Mouse (Mus musculus) midbrain, embryonic 12.5 days (tissue): Measurements from ENCODE around the gene Hlf. TPM values are rescaled to one million over a fixed set of nuclear protein-coding genes. Genes with fewer than 3 reads are reported as not detected.

Experiments
- ATAC-seq: fragments of 200-750 bp; cut with Nextera tagmentation; 2 replicates; pipeline ENCODE4 v1.8.0; 2017; ENCODE audit warnings: low read depth, moderate TSS enrichment, moderate library complexity; ENCODE audit not compliant: low FRiP score
- H3K27ac ChIP-seq: fragments of 300-500 bp; sonication (generic); replicated peaks from 2 replicates; pipeline ENCODE4 v1.5.1; 2016; ENCODE audit warnings: mild to moderate bottlenecking
- H3K27me3 ChIP-seq: fragments of 300-500 bp; sonication (generic); 2 replicates; pipeline ENCODE4 v1.6.1; 2016; ENCODE audit warnings: mild to moderate bottlenecking
- H3K36me3 ChIP-seq: fragments of 300-500 bp; sonication (generic); 2 replicates; pipeline ENCODE4 v1.6.1; 2016
- H3K4me1 ChIP-seq: fragments of 300-500 bp; sonication (generic); 2 replicates; pipeline ENCODE4 v1.6.1; 2016
- H3K4me2 ChIP-seq: fragments of 300-500 bp; sonication (generic); replicated peaks from 2 replicates; pipeline ENCODE4 v1.6.1; 2016; ENCODE audit warnings: mild to moderate bottlenecking, moderate library complexity
- H3K4me3 ChIP-seq: fragments of 300-500 bp; sonication (generic); 2 replicates; pipeline ENCODE4 v1.5.1; 2016; ENCODE audit warnings: mild to moderate bottlenecking
- H3K9ac ChIP-seq: fragments of 300-500 bp; sonication (generic); replicated peaks from 2 replicates; pipeline ENCODE4 v1.6.1; 2016; ENCODE audit warnings: mild to moderate bottlenecking, moderate library complexity
- H3K9me3 ChIP-seq: fragments of 300-500 bp; sonication (generic); 2 replicates; pipeline ENCODE4 v1.6.1; 2016; ENCODE audit warnings: mild to moderate bottlenecking
- WGBS: fragments of 180-500 bp; shearing (Covaris S2); methylation state at CpG from one replicate; pipeline ENCODE4 v1.1.7; 2016; 5-methylcytosine and 5-hydroxymethylcytosine counted together
- polyA plus RNA-seq: library from polyadenylated mRNA; unstranded; fragments of >200 nt; fragmentation: Nextera tagmentation; extraction: Ambion mirVana; gene quantifications from 2 replicates; pipeline ENCODE4 v1.2.1, GENCODE M21; 2016

Gene Hlf
- polyA plus RNA-seq, 1 experiment from 2014 or later: 5.3 TPM

- Histone ChIP-seq H3K4me3 (no peak overlapping the region), H3K9ac (no peak overlapping the region), H3K27me3 (no peaks in the 10 kb centered on the region), H3K36me3 (no peaks in the 10 kb centered on the region), H3K27ac (no peak overlapping the region), H3K4me1 (no peaks in the 10 kb centered on the region), H3K4me2 (no peak overlapping the region), H3K9me3 (no peaks in the 10 kb centered on the region)
- WGBS: 66% methylated on average over 1 of the region's 1 CpGs
- no peak for ATAC-seq
Measured at GRCm38 (mm10) chr11:90326836-90327235, 63.9 kb downstream of the Hlf start.

DNA sequence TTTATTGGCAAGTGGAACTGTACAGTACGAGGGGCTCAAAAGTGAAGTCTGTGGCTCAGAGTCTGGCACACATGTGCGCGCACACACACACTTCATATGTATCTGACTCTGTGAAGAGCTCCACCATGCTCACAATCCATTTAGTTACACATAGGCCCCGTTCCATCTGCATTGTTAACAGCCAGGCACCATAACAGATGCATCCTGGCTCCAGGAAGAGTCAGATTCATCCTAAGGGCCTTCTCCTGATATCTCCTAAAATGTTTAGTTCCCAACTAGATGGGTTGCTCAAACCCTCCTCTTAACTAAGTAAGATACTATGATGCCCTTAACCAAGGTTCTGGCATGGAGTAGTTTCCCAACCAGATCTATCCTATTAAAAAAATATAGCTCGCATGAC lies 64.5 kb downstream of the Hlf start:
- no peak overlapping the region for H3K4me3 ChIP-seq
- WGBS: 94% methylated on average over 5 of the region's 5 CpGs
- H3K9me3 ChIP-seq: no peaks in the 10 kb centered on the region
- no peak overlapping the region for H3K4me2 ChIP-seq
- H3K9ac ChIP-seq: no peak overlapping the region
- no peak for ATAC-seq
- no peaks in the 10 kb centered on the region for H3K27me3 ChIP-seq
- H3K36me3 ChIP-seq: no peaks in the 10 kb centered on the region
- H3K27ac ChIP-seq: no peak overlapping the region
- no peaks in the 10 kb centered on the region for H3K4me1 ChIP-seq

DNA sequence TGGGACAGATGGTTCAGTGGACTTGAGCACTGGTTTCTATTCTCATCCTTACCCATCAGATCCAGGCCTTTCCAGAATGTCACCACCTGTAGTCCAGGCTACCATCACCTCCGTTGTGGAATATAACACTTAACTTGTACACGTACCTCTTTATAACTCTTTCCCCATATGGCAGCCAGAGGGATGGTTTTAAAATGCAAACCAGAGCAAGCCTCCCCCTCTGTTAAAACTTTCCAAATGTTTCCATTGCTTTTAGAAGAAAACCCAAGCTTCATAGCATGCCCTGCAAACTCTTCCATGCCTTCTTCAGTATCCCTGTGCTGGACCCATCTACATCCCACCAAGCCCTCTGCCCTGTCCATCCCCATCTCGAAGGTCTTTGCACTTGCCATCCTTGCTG lies 66.1 kb downstream of the Hlf start:
- 81% methylated on average over 3 of the region's 3 CpGs for WGBS
- no peaks in the 10 kb centered on the region for H3K4me1 ChIP-seq
- no peaks in the 10 kb centered on the region for H3K27me3 ChIP-seq
- no peak overlapping the region for H3K9ac ChIP-seq
- no peak for ATAC-seq
- no peak overlapping the region for H3K4me3 ChIP-seq
- H3K4me2 ChIP-seq: no peak overlapping the region
- H3K27ac ChIP-seq: no peak overlapping the region
- H3K36me3 ChIP-seq: no peaks in the 10 kb centered on the region
- no peaks in the 10 kb centered on the region for H3K9me3 ChIP-seq

- no peak overlapping the region for H3K4me2 ChIP-seq
- H3K27me3 ChIP-seq: no peaks in the 10 kb centered on the region
- H3K9ac ChIP-seq: no peak overlapping the region
- WGBS: 79% methylated on average over 7 of the region's 7 CpGs
- no peaks in the 10 kb centered on the region for H3K4me1 ChIP-seq
- no peak overlapping the region for H3K4me3 ChIP-seq
- no peak overlapping the region for H3K27ac ChIP-seq
- no peaks in the 10 kb centered on the region for H3K9me3 ChIP-seq
- no peaks in the 10 kb centered on the region for H3K36me3 ChIP-seq
- no peak for ATAC-seq
Measured at GRCm38 (mm10) chr11:90320922-90321321, 69.8 kb downstream of the Hlf start.

DNA sequence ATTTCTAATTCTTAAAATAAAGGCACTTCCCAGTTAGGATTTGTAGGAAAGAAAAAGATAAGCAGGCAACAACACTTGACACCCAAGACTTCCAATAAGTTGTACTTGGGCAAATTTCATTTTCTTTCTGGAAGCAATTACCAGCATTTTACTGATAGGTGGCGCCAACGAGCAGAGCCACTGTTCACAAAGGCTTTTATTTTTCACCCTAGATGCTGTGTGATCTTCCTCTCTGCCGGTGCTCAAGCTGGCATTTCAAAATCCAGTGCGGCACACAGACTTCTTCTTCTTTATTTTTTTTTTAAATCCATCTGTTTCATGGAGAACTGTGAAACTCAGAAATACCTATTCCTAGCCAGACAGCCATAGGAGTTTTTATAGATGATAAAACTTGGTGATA lies 73.2 kb downstream of the Hlf start:
- Histone ChIP-seq H3K4me2 (no peak overlapping the region), H3K4me1 (no peaks in the 10 kb centered on the region), H3K27me3 (no peaks in the 10 kb centered on the region), H3K36me3 (no peaks in the 10 kb centered on the region), H3K9me3 (no peaks in the 10 kb centered on the region), H3K4me3 (no peak overlapping the region), H3K9ac (no peak overlapping the region), H3K27ac (no peak overlapping the region)
- no peak for ATAC-seq
- WGBS: 20% methylated on average over 4 of the region's 4 CpGs

DNA sequence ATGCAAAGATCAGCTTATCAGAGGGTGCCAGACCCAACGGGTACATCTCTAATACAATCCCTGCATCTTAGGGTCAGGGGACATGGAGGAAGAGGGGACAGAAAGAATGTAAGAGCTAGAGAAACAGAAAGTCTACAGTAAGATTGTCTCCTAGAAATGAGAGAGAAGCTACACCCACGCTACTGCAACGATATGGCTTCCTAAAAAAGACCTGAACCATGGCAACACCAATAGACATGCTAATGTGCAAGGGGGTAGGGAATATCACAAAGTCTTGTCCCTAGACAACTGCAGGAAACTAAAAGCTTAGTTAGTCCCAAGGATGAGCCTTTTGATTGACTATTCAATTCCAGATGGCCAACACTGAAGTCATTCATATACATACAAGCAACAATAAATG lies 76.1 kb downstream of the Hlf start:
- H3K36me3 ChIP-seq: no peaks in the 10 kb centered on the region
- no peaks in the 10 kb centered on the region for H3K9me3 ChIP-seq
- no peak overlapping the region for H3K4me3 ChIP-seq
- no peak overlapping the region for H3K9ac ChIP-seq
- H3K27ac ChIP-seq: no peak overlapping the region
- WGBS: 87% methylated on average over 3 of the region's 3 CpGs
- ATAC-seq: no peak
- H3K27me3 ChIP-seq: no peaks in the 10 kb centered on the region
- no peak overlapping the region for H3K4me2 ChIP-seq
- H3K4me1 ChIP-seq: no peaks in the 10 kb centered on the region

- no peaks in the 10 kb centered on the region for H3K9me3 ChIP-seq
- H3K36me3 ChIP-seq: no peaks in the 10 kb centered on the region
- 0 out of 2 replicates have a peak, but pooled peaks have one; percentile 52 for ATAC-seq
- H3K4me3 ChIP-seq: no peak overlapping the region
- H3K27me3 ChIP-seq: no peaks in the 10 kb centered on the region
- no peaks in the 10 kb centered on the region for H3K4me1 ChIP-seq
- no peak overlapping the region for H3K27ac ChIP-seq
- H3K4me2 ChIP-seq: no peak overlapping the region
- no peak overlapping the region for H3K9ac ChIP-seq
- WGBS: 56% methylated on average over 6 of the region's 6 CpGs
Measured at GRCm38 (mm10) chr11:90306993-90307392, 83.7 kb downstream of the Hlf start.

DNA sequence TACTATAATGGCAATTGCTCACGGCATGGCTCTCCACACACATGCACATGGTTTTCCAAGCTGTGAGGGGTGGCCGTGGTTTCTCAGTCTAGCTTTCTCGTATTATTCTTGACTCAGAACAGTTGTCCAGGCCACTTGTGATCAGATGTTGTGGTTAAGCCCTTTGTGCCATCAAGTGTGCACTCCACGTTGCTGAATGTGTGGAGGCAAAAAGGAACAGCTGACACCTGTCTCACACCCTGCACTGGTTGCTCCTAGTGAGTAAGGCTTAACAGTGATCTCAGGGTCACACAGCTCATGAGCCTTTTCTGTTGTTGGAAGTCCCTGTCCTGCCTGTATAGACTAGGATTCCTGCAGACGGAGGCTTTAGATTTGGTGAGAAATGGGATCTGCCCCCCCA lies 84.6 kb downstream of the Hlf start:
- Histone ChIP-seq H3K27me3 (no peaks in the 10 kb centered on the region), H3K9ac (no peak overlapping the region), H3K9me3 (no peaks in the 10 kb centered on the region), H3K36me3 (no peaks in the 10 kb centered on the region), H3K4me3 (no peak overlapping the region), H3K4me2 (no peak overlapping the region), H3K27ac (no peak overlapping the region), H3K4me1 (no peaks in the 10 kb centered on the region)
- 90% methylated on average over 5 of the region's 5 CpGs for WGBS
- ATAC-seq: no peak

DNA sequence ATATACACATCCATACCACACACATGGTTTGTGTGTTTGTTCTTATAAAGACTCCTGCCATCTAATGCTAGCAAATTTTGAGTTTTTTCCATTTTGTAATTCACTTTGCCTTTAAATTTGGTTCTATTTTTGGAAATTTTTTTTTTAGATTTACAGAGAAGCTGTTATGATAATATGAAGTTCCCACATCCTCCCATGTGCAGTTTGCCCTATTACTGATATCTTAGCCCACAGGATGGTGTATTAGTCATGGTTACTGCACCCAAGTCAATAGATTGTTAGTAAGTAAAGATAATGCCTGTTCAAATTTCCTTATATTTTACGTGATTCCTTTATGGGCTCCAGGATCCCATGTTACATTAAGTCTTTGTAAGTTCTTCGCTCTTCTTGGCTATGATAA lies 96.1 kb downstream of the Hlf start:
- Histone ChIP-seq H3K9ac (no peak overlapping the region), H3K4me3 (no peak overlapping the region), H3K27ac (no peak overlapping the region), H3K27me3 (no peaks in the 10 kb centered on the region), H3K9me3 (no peaks in the 10 kb centered on the region), H3K36me3 (no peaks in the 10 kb centered on the region), H3K4me2 (no peak overlapping the region), H3K4me1 (no peaks in the 10 kb centered on the region)
- 94% methylated on average over 2 of the region's 2 CpGs for WGBS
- ATAC-seq: no peak

DNA sequence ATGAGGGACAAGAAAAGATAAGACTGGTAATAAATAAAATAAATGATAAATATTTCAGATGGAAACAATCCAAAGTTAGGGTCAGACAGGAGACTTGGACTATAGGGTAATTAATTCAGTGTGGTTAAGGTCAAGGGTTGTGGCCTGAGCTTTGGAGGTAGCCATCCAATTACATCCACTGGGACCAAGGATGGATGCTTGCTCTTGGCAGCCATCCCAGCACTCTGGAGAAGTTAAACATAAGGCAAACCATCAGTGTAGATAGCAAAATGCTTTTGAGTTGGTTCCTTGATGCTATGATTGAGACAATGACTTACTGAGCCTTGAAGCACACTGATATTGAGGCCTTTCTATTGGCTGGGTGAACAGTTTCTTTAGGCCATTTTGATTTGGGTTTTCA lies 97.9 kb downstream of the Hlf start:
- no peak overlapping the region for H3K27ac ChIP-seq
- no peaks in the 10 kb centered on the region for H3K27me3 ChIP-seq
- H3K4me2 ChIP-seq: no peak overlapping the region
- H3K4me1 ChIP-seq: no peaks in the 10 kb centered on the region
- no peaks in the 10 kb centered on the region for H3K36me3 ChIP-seq
- H3K9me3 ChIP-seq: no peaks in the 10 kb centered on the region
- no peak for ATAC-seq
- no peak overlapping the region for H3K4me3 ChIP-seq
- H3K9ac ChIP-seq: no peak overlapping the region

- H3K36me3 ChIP-seq: no peaks in the 10 kb centered on the region
- no peak overlapping the region for H3K27ac ChIP-seq
- H3K4me2 ChIP-seq: no peak overlapping the region
- no peak for ATAC-seq
- H3K9me3 ChIP-seq: no peaks in the 10 kb centered on the region
- 58% methylated on average over 4 of the region's 4 CpGs for WGBS
- H3K4me1 ChIP-seq: no peaks in the 10 kb centered on the region
- no peak overlapping the region for H3K4me3 ChIP-seq
- no peak overlapping the region for H3K9ac ChIP-seq
- no peaks in the 10 kb centered on the region for H3K27me3 ChIP-seq
Measured at GRCm38 (mm10) chr11:90291156-90291555, 99.5 kb downstream of the Hlf start.

GRCm38 (mm10) chr11:90286550-90287154 lies 104.0 kb downstream of the Hlf start:
- Histone ChIP-seq H3K4me2 (no peak overlapping the region), H3K9me3 (no peaks in the 10 kb centered on the region), H3K4me1 (no peaks in the 10 kb centered on the region), H3K4me3 (no peak overlapping the region), H3K27ac (no peak overlapping the region), H3K36me3 (no peaks in the 10 kb centered on the region), H3K9ac (no peak overlapping the region), H3K27me3 (no peaks in the 10 kb centered on the region)
- ATAC-seq: no peak
- 92% methylated on average over 6 of the region's 6 CpGs for WGBS
